Mouse (Mus musculus) cortical plate, adult 2 months (tissue): ENCODE measurements around the gene Ube2b.

ENCODE experiments used
- CTCF ChIP-seq: fragments of 200-500 bp; IDR thresholded peaks from 2 replicates; pipeline ENCODE4 v1.5.1; 2011; ENCODE audit warnings: mild to moderate bottlenecking, control low read depth, low read length; ENCODE audit not compliant: insufficient read depth; ENCODE audit errors: extremely low read depth
- POLR2A ChIP-seq: fragments of 200-500 bp; IDR thresholded peaks from 2 replicates; pipeline ENCODE4 v1.6.1; 2011; ENCODE audit warnings: mild to moderate bottlenecking, low read length, control low read depth; ENCODE audit not compliant: insufficient read depth; ENCODE audit errors: extremely low read depth

DNA sequence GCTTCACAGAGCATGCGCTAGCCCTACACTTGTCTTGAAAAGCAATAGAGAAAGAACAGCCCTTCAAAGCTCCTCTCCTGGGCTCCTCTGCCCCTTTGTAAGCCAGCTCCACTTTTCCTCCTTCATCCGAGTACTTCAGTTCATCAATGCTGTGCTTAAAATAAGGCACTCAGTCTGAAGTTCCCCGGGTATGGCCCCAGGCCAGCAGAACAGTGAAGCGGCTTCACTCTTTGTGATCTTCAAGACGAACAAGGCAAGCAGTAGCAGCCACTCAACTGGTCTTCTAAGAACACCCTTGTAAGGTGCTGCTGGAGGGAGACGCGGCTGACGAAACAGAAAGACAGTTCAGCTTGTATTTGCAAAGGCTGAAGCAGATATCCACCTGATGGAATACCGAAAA lies 44.5 kb downstream of the Ube2b start:
- TF ChIP-seq POLR2A (no peak), CTCF (no peak)
